Mouse (Mus musculus) forebrain, embryonic 11.5 days (tissue): ENCODE measurements at regions not wholly inside any gene's neighbourhood (a gene's known extent, or its start where the extent isn't known, plus 50 kb on each side); places are given as distances from the start of the nearest gene placed in this dataset.

Experiments
- ATAC-seq: fragments of 200-750 bp; cut with Nextera tagmentation; replicated peaks from 2 replicates; pipeline ENCODE4 v1.8.0; 2017; ENCODE audit warnings: moderate TSS enrichment; ENCODE audit not compliant: low FRiP score
- DNase-seq: peaks from one replicate; pipeline ENCODE4 v3.0.0-alpha.2; 2017; ENCODE audit warnings: low spot score
- H3K27ac ChIP-seq: fragments of 300-500 bp; sonication (generic); 2 replicates; pipeline ENCODE4 v1.5.1; 2014; ENCODE audit warnings: low read depth, low read length
- H3K27me3 ChIP-seq: fragments of 300-500 bp; sonication (generic); 2 replicates; pipeline ENCODE4 v1.6.1; 2014; ENCODE audit warnings: mild to moderate bottlenecking, low read length, mixed read lengths; ENCODE audit not compliant: control insufficient read depth, insufficient read depth
- H3K36me3 ChIP-seq: fragments of 300-500 bp; sonication (generic); 2 replicates; pipeline ENCODE4 v1.6.1; 2014; ENCODE audit warnings: mild to moderate bottlenecking, low read length, moderate library complexity, mixed read lengths; ENCODE audit not compliant: control insufficient read depth, insufficient read depth
- H3K4me1 ChIP-seq: fragments of 300-500 bp; sonication (generic); replicated peaks from 2 replicates; pipeline ENCODE4 v1.6.1; 2014; ENCODE audit warnings: low read length, mixed read lengths; ENCODE audit not compliant: control insufficient read depth, insufficient read depth
- H3K4me2 ChIP-seq: fragments of 300-500 bp; sonication (generic); 2 replicates; pipeline ENCODE4 v1.6.1; 2014; ENCODE audit warnings: low read depth, mild to moderate bottlenecking, low read length, moderate library complexity, mixed read lengths; ENCODE audit not compliant: severe bottlenecking
- H3K4me3 ChIP-seq: fragments of 300-500 bp; sonication (generic); 2 replicates; pipeline ENCODE4 v1.5.1; 2014; ENCODE audit warnings: low read depth, low read length
- H3K9ac ChIP-seq: fragments of 300-500 bp; sonication (generic); 2 replicates; pipeline ENCODE4 v1.6.1; 2014; ENCODE audit warnings: low read length
- H3K9me3 ChIP-seq: fragments of 300-500 bp; sonication (generic); 2 replicates; pipeline ENCODE4 v1.6.1; 2016; ENCODE audit warnings: low read length, mixed read lengths; ENCODE audit not compliant: control insufficient read depth
- WGBS: fragments of 180-500 bp; shearing (Covaris S2); extraction: QIAGEN DNeasy Blood & Tissue Kit; methylation state at CpG from one replicate; pipeline ENCODE4 v1.1.7; 2014; 5-methylcytosine and 5-hydroxymethylcytosine counted together

GRCm38 (mm10) chr8:115537761-115538160, 169.8 kb downstream of the Maf start:
- Histone ChIP-seq H3K4me3 (no peak overlapping the region), H3K9ac (no peak overlapping the region), H3K4me2 (no peak overlapping the region), H3K4me1 (no peaks in the 10 kb centered on the region), H3K9me3 (no peaks in the 10 kb centered on the region), H3K36me3 (no peaks in the 10 kb centered on the region), H3K27me3 (no peaks in the 10 kb centered on the region), H3K27ac (no peak overlapping the region)
- WGBS, result 40% methylated on average over 5 of the region's 5 CpGs
- ATAC-seq (no peak), DNase-seq (no peak)

GRCm38 (mm10) chr8:115536554-115537346, 170.8 kb downstream of the Maf start:
- H3K4me1 ChIP-seq, result no peaks in the 10 kb centered on the region
- no peaks in the 10 kb centered on the region for H3K9me3 ChIP-seq
- no peak overlapping the region for H3K27ac ChIP-seq
- H3K4me3 ChIP-seq, result no peak overlapping the region
- H3K9ac ChIP-seq, result no peak overlapping the region
- DNase-seq, result no peak
- H3K36me3 ChIP-seq, result no peaks in the 10 kb centered on the region
- no peak overlapping the region for H3K4me2 ChIP-seq
- no peaks in the 10 kb centered on the region for H3K27me3 ChIP-seq
- WGBS, result 86% methylated on average over 19 of the region's 19 CpGs
- no peak for ATAC-seq

- Histone ChIP-seq H3K4me1 (no peaks in the 10 kb centered on the region), H3K27me3 (no peaks in the 10 kb centered on the region), H3K4me3 (no peak overlapping the region), H3K36me3 (no peaks in the 10 kb centered on the region), H3K4me2 (no peak overlapping the region), H3K9ac (no peak overlapping the region), H3K27ac (no peak overlapping the region), H3K9me3 (no peaks in the 10 kb centered on the region)
- no peak for DNase-seq
- no peak for ATAC-seq
- WGBS, result 91% methylated on average over 8 of the region's 8 CpGs
Observed at GRCm38 (mm10) chr8:115536001-115536400, 171.6 kb downstream of the Maf start.

GRCm38 (mm10) chr8:115534030-115534429, 173.6 kb downstream of the Maf start:
- H3K4me2 ChIP-seq, result no peak overlapping the region
- H3K4me3 ChIP-seq, result no peak overlapping the region
- H3K36me3 ChIP-seq, result no peaks in the 10 kb centered on the region
- no peaks in the 10 kb centered on the region for H3K4me1 ChIP-seq
- ATAC-seq (no peak), DNase-seq (no peak)
- no peaks in the 10 kb centered on the region for H3K9me3 ChIP-seq
- H3K27ac ChIP-seq, result no peak overlapping the region
- WGBS, result 68% methylated on average over 2 of the region's 2 CpGs
- no peaks in the 10 kb centered on the region for H3K27me3 ChIP-seq
- no peak overlapping the region for H3K9ac ChIP-seq

- H3K27me3 ChIP-seq, result no peaks in the 10 kb centered on the region
- DNase-seq, result no peak
- H3K4me1 ChIP-seq, result no peaks in the 10 kb centered on the region
- H3K9me3 ChIP-seq, result no peaks in the 10 kb centered on the region
- H3K27ac ChIP-seq, result no peak overlapping the region
- ATAC-seq, result no peak
- no peak overlapping the region for H3K4me3 ChIP-seq
- no peaks in the 10 kb centered on the region for H3K36me3 ChIP-seq
- WGBS, result 88% methylated on average over 6 of the region's 6 CpGs
- H3K4me2 ChIP-seq, result no peak overlapping the region
- no peak overlapping the region for H3K9ac ChIP-seq
Observed at GRCm38 (mm10) chr8:115531343-115531742, 176.3 kb downstream of the Maf start.

- H3K4me3 ChIP-seq, result no peak overlapping the region
- no peaks in the 10 kb centered on the region for H3K27me3 ChIP-seq
- DNase-seq, result no peak
- no peak overlapping the region for H3K4me2 ChIP-seq
- ATAC-seq, result no peak
- H3K36me3 ChIP-seq, result no peaks in the 10 kb centered on the region
- no peak overlapping the region for H3K9ac ChIP-seq
- no peak overlapping the region for H3K27ac ChIP-seq
- 63% methylated on average over 14 of the region's 14 CpGs for WGBS
- H3K4me1 ChIP-seq, result no peaks in the 10 kb centered on the region
- H3K9me3 ChIP-seq, result no peaks in the 10 kb centered on the region
Observed at GRCm38 (mm10) chr8:115529568-115530342, 177.8 kb downstream of the Maf start.

- Histone ChIP-seq H3K36me3 (no peaks in the 10 kb centered on the region), H3K27ac (no peak overlapping the region), H3K4me1 (no peaks in the 10 kb centered on the region), H3K4me3 (no peak overlapping the region), H3K9ac (no peak overlapping the region), H3K4me2 (no peak overlapping the region), H3K27me3 (no peaks in the 10 kb centered on the region), H3K9me3 (no peaks in the 10 kb centered on the region)
- no peak for DNase-seq
- WGBS, result 95% methylated on average over 11 of the region's 11 CpGs
- ATAC-seq, result no peak
Observed at GRCm38 (mm10) chr8:115528879-115529278, 178.7 kb downstream of the Maf start.

GRCm38 (mm10) chr8:115525149-115525548, 182.4 kb downstream of the Maf start:
- no peak overlapping the region for H3K9ac ChIP-seq
- H3K36me3 ChIP-seq, result no peaks in the 10 kb centered on the region
- H3K4me2 ChIP-seq, result no peak overlapping the region
- 85% methylated on average over 8 of the region's 8 CpGs for WGBS
- H3K4me1 ChIP-seq, result no peaks in the 10 kb centered on the region
- H3K27me3 ChIP-seq, result no peaks in the 10 kb centered on the region
- H3K27ac ChIP-seq, result no peak overlapping the region
- H3K4me3 ChIP-seq, result no peak overlapping the region
- no peaks in the 10 kb centered on the region for H3K9me3 ChIP-seq
- ATAC-seq (no peak), DNase-seq (no peak)
